Mouse (Mus musculus): ENCODE data around the gene Slc22a12.

DNA sequence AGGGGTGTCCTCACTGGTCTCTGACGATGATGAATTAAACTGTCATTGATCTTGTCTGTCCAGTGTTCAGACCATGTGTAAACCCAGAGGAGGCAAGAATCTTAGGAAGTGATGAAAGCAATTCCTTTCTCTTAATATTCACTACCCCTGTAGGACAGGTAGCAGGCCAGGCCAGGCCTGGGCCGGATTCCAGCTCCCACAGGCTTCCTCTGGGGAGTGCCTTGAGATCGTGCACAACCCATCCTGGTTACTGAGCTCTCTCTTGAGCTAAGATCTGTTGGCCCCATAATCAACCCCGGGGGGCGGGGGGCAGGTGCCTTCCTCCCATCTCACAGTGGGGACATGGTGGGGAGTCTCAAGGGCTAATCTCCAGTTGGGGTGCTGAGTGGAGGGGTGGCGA, 22.3 kb upstream of the Slc22a12 start:
- no peak for TF ChIP-seq CTCF (IDR thresholded peaks at IDR 0.05)
- TF ChIP-seq EP300 (IDR thresholded peaks at IDR 0.05), result no peak

Data from lung, postnatal 0 days (tissue).